Mouse (Mus musculus): Measurements from ENCODE around the gene Lrrc20. TPM values are rescaled to one million over a fixed set of nuclear protein-coding genes. Genes with fewer than 3 reads are reported as not detected.

Lrrc20 gene
- polyA plus RNA-seq, 2 experiments from 2014 or later: 5.0 to 6.2 TPM

Other genes starting within 250 kb of the Lrrc20 start
- not detected for gene Adamts14, start 202.4 kb upstream of the Lrrc20 start, polyA plus RNA-seq (2017; shearing (Covaris generic))
- gene Prf1, start 178.0 kb upstream of the Lrrc20 start, polyA plus RNA-seq (2017; shearing (Covaris generic)): 1 to 10 TPM; 5.1 to 6.7 TPM
- gene Pald1, start 92.3 kb upstream of the Lrrc20 start, polyA plus RNA-seq (2017; shearing (Covaris generic)): not detected
- gene Nodal, start 57.8 kb upstream of the Lrrc20 start, polyA plus RNA-seq (2017; shearing (Covaris generic)): not detected
- 10 to 100 TPM; 21.7 to 34.5 TPM for gene Eif4ebp2, start 23.1 kb upstream of the Lrrc20 start, polyA plus RNA-seq (2017; shearing (Covaris generic))
- not detected for gene Npffr1, start 119.7 kb downstream of the Lrrc20 start, polyA plus RNA-seq (2017; shearing (Covaris generic))
- gene Ppa1, start 172.8 kb downstream of the Lrrc20 start, polyA plus RNA-seq (2017; shearing (Covaris generic)): 10 to 100 TPM; 69.2 to 88.9 TPM
- 100 to 1,000 TPM; 101 to 110 TPM for gene Sar1a, start 204.5 kb downstream of the Lrrc20 start, polyA plus RNA-seq (2017; shearing (Covaris generic))
- 1 to 10 TPM; 2.9 to 3.7 TPM for gene Tysnd1, start 219.7 kb downstream of the Lrrc20 start, polyA plus RNA-seq (2017; shearing (Covaris generic))
- 1 to 10 TPM; 1.9 to 3.1 TPM for gene Aifm2, start 239.5 kb downstream of the Lrrc20 start, polyA plus RNA-seq (2017; shearing (Covaris generic))

All from activated CD4-positive, CD25-positive, alpha-beta regulatory T cell, adult 4 months (primary cell).